26 mouse cellular contexts compared by ENCODE assay signal in the genomic region with DNA sequence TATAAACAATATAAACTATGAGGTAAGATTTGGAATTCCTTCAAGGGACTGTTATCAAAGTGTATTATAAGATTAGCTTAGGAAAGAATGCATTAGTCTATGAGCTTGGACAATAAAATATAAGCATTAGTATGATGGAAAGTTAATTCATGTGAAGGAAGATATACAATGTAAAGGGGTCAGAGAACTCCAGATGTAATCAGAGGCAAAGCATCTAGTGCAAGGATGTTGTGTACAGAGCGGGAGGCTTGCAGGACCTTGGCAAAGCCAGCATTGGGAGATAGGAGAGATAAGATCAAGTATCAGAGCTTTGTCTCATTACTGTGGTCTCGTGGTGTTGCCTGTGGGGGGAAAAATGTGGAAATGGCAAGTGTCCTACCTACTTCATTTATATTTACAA.
"Had no signal": no experiment of that assay in that cellular context is flagged by ENCODE, and none has a peak within 500 bp of the region (broad histone marks: within the 10 kb centered on the region; RNA-seq: fewer than 3 reads in every experiment).

No protein-coding gene starts in this region.

- H3K4me1 ChIP-seq: heart, embryonic 10.5 days; heart, embryonic 12.5 days; hindbrain, embryonic 10.5 days; hindbrain, embryonic 12.5 days; intestine, embryonic 15.5 days; kidney, embryonic 15.5 days; limb, embryonic 10.5 days; limb, embryonic 12.5 days had no signal

- H3K27ac ChIP-seq: gastrocnemius, adult 2 months; heart, embryonic 10.5 days; hindbrain, embryonic 10.5 days; hindbrain, embryonic 12.5 days; hindbrain, embryonic 14.5 days; intestine, embryonic 15.5 days; kidney, embryonic 15.5 days; kidney, postnatal 0 days; layer of hippocampus, adult 2 months; left cerebral cortex, adult 2 months; limb, embryonic 10.5 days; limb, embryonic 12.5 days had no signal

- H3K9me3 ChIP-seq: heart, embryonic 10.5 days; heart, embryonic 12.5 days; hindbrain, embryonic 10.5 days; hindbrain, embryonic 12.5 days; intestine, embryonic 15.5 days; kidney, embryonic 15.5 days; limb, embryonic 10.5 days; limb, embryonic 12.5 days had no signal

- H3K27me3 ChIP-seq: heart, embryonic 12.5 days; hindbrain, embryonic 12.5 days; intestine, embryonic 15.5 days; kidney, embryonic 15.5 days; limb, embryonic 12.5 days had no signal

- H3K9ac ChIP-seq: forebrain, postnatal 0 days; heart, embryonic 12.5 days; hindbrain, embryonic 12.5 days; hindbrain, embryonic 14.5 days; intestine, embryonic 15.5 days; kidney, embryonic 15.5 days; limb, embryonic 12.5 days had no signal

- ATAC-seq: forebrain, postnatal 0 days; hindbrain, embryonic 16.5 days; inflammation-experienced regulatory T-cells, adult 6 months; intestine, embryonic 15.5 days; intestine, postnatal 0 days had no signal

- H3K4me2 ChIP-seq: heart, embryonic 12.5 days; hindbrain, embryonic 12.5 days; hindbrain, embryonic 14.5 days; intestine, embryonic 15.5 days; kidney, embryonic 15.5 days; limb, embryonic 12.5 days had no signal

- DNase-seq: forebrain, postnatal 0 days; gastrocnemius, adult 2 months; gastrocnemius, postnatal 10 days; gastrocnemius, postnatal 25 days; heart, adult 18-20 months; heart, postnatal 10 days; heart, postnatal 4 days; kidney, adult 18-20 months; kidney, adult 8-10 months; kidney, postnatal 14 days; kidney, postnatal 4 days had no signal

- H3K4me3 ChIP-seq: gastrocnemius, adult 2 months; heart, embryonic 10.5 days; heart, embryonic 12.5 days; hindbrain, embryonic 10.5 days; hindbrain, embryonic 12.5 days; intestine, embryonic 15.5 days; kidney, embryonic 15.5 days; layer of hippocampus, adult 2 months; left cerebral cortex, adult 2 months; limb, embryonic 10.5 days; limb, embryonic 12.5 days had no signal

- H3K36me3 ChIP-seq: heart, embryonic 10.5 days; heart, embryonic 12.5 days; hindbrain, embryonic 10.5 days; hindbrain, embryonic 12.5 days; intestine, embryonic 15.5 days; kidney, embryonic 15.5 days; limb, embryonic 10.5 days; limb, embryonic 12.5 days had no signal
